Mouse (Mus musculus): ENCODE measurements around the gene Vrk3. TPM values are rescaled to one million over a fixed set of nuclear protein-coding genes. Genes with fewer than 3 reads are reported as not detected.

The Vrk3 gene
- polyA plus RNA-seq, 1 experiment: 46.4 TPM

- Histone ChIP-seq H3K27me3 (ENCODE audit: control insufficient read depth, insufficient read depth, low read length) (no peaks in the 10 kb centered on the region; the same call in 1 of the 2 replicates), H3K27ac (ENCODE audit: insufficient read depth, low read length) (no peak overlapping the region), H3K4me1 (ENCODE audit: control insufficient read depth, insufficient read depth, insufficient read length) (no peaks in the 10 kb centered on the region), H3K36me3 (ENCODE audit: control insufficient read depth, insufficient read depth, low read length) (no peaks in the 10 kb centered on the region), H3K4me3 (ENCODE audit: extremely low read depth, insufficient read depth, insufficient read length) (no peak overlapping the region)
- TF ChIP-seq POLR2A (IDR thresholded peaks at IDR 0.05; ENCODE audit: low read depth, low read length) (no peak), CTCF (IDR thresholded peaks at IDR 0.05; ENCODE audit: extremely low read depth, insufficient read depth, insufficient read length, insufficient replicate concordance) (no peak)
- DNase-seq (ENCODE audit: low read depth in 1 of 2, low spot score in 2 of 2): no peak
- 88% methylated on average over 3 of the region's 3 CpGs for WGBS
Measured at GRCm38 (mm10) chr7:44789531-44789930, 41.3 kb downstream of the Vrk3 start.

DNA sequence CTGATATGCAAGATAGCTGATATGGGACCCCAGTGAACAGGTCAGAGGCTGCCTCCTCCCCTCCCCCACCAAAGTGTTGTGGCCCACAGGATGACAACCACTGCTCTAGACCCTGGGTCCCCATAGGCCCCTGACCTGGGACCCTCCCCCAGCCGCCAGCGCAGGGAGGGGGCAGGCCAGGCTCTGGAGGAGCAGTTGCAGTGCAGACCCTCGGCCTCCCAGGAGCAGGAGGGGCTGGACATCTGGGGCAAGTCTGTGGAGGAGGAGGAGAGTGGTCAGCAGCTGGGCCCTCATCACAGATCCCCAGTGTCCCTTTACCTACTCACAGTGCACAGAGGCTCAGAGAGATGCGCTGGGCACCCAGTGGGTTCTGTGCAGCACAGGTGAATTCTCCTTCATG, 41.9 kb downstream of the Vrk3 start:
- no peaks in the 10 kb centered on the region for H3K4me1 ChIP-seq (ENCODE audit: control insufficient read depth, insufficient read depth, insufficient read length)
- no peaks in the 10 kb centered on the region for H3K36me3 ChIP-seq (ENCODE audit: control insufficient read depth, insufficient read depth, low read length)
- no peak for TF ChIP-seq POLR2A (IDR thresholded peaks at IDR 0.05; ENCODE audit: low read depth, low read length)
- TF ChIP-seq CTCF (IDR thresholded peaks at IDR 0.05; ENCODE audit: extremely low read depth, insufficient read depth, insufficient read length, insufficient replicate concordance): no peak
- no peaks in the 10 kb centered on the region; the same call in 1 of the 2 replicates for H3K27me3 ChIP-seq (ENCODE audit: control insufficient read depth, insufficient read depth, low read length)
- H3K27ac ChIP-seq (ENCODE audit: insufficient read depth, low read length): no peak overlapping the region
- DNase-seq (ENCODE audit: low read depth in 1 of 2, low spot score in 2 of 2): no peak
- no peak overlapping the region for H3K4me3 ChIP-seq (ENCODE audit: extremely low read depth, insufficient read depth, insufficient read length)
- WGBS: 71% methylated on average over 4 of the region's 4 CpGs

DNA sequence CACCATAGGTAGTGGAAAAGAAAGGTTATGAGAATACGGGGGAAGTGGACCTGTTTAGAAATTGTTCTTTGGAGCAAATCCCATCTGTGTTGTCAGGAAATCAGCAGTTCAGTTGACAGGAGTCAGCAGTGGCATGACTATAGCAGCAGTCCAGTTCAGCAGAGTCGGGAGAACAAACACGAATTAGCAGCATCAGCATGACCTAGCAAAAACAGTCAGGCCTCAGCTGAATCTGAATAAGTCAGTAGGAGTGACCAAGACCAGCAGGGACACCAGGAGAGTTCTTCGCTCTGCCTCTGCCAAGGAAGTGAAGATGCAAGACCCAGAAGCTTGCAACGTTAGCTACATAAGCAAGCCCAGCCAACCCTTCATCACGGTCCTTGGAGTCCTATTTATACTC, 44.6 kb downstream of the Vrk3 start:
- WGBS: 79% methylated on average over 6 of the region's 6 CpGs
- H3K4me3 ChIP-seq (ENCODE audit: extremely low read depth, insufficient read depth, insufficient read length): no peak overlapping the region
- no peaks in the 10 kb centered on the region for H3K36me3 ChIP-seq (ENCODE audit: control insufficient read depth, insufficient read depth, low read length)
- DNase-seq (ENCODE audit: low read depth in 1 of 2, low spot score in 2 of 2): no peak
- no peaks in the 10 kb centered on the region for H3K27me3 ChIP-seq (ENCODE audit: control insufficient read depth, insufficient read depth, low read length)
- H3K4me1 ChIP-seq (ENCODE audit: control insufficient read depth, insufficient read depth, insufficient read length): no peaks in the 10 kb centered on the region
- TF ChIP-seq CTCF (IDR thresholded peaks at IDR 0.05; ENCODE audit: extremely low read depth, insufficient read depth, insufficient read length, insufficient replicate concordance) (no peak), POLR2A (IDR thresholded peaks at IDR 0.05; ENCODE audit: low read depth, low read length) (no peak)
- H3K27ac ChIP-seq (ENCODE audit: insufficient read depth, low read length): no peak overlapping the region

- no peaks in the 10 kb centered on the region for H3K36me3 ChIP-seq (ENCODE audit: control insufficient read depth, insufficient read depth, low read length)
- no peaks in the 10 kb centered on the region for H3K4me1 ChIP-seq (ENCODE audit: control insufficient read depth, insufficient read depth, insufficient read length)
- WGBS: 63% methylated on average over 2 of the region's 2 CpGs
- no peak for TF ChIP-seq POLR2A (IDR thresholded peaks at IDR 0.05; ENCODE audit: low read depth, low read length)
- TF ChIP-seq CTCF (IDR thresholded peaks at IDR 0.05; ENCODE audit: extremely low read depth, insufficient read depth, insufficient read length, insufficient replicate concordance): no peak
- DNase-seq (ENCODE audit: low read depth in 1 of 2, low spot score in 2 of 2): no peak
- H3K27ac ChIP-seq (ENCODE audit: insufficient read depth, low read length): no peak overlapping the region
- H3K4me3 ChIP-seq (ENCODE audit: extremely low read depth, insufficient read depth, insufficient read length): no peak overlapping the region
- no peaks in the 10 kb centered on the region for H3K27me3 ChIP-seq (ENCODE audit: control insufficient read depth, insufficient read depth, low read length)
Measured at GRCm38 (mm10) chr7:44808927-44809326, 60.7 kb downstream of the Vrk3 start.

DNA sequence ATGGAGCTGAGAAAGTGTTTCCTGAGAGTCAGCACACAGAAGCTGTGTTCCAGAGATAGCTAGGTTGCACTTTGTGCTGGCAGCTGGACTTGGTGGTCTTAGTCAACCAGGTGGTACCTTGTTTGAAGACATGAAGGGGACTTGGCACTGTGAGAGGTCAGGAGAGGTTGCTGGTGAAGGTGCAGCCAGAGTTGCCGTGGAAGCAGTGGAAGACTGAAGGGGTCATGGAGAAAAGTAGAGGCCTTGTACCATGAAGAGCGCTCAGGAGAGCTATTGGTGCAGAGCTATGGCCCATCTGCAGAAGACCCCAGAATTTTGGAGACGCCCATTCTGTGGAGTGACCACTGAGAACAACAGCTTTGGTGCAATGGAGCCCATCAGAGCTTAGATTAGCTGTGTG, 61.3 kb downstream of the Vrk3 start:
- DNase-seq (ENCODE audit: low read depth in 1 of 2, low spot score in 2 of 2): no peak
- H3K27me3 ChIP-seq (ENCODE audit: control insufficient read depth, insufficient read depth, low read length): no peaks in the 10 kb centered on the region
- H3K27ac ChIP-seq (ENCODE audit: insufficient read depth, low read length): no peak overlapping the region
- no peak overlapping the region for H3K4me3 ChIP-seq (ENCODE audit: extremely low read depth, insufficient read depth, insufficient read length)
- 91% methylated on average over 3 of the region's 3 CpGs for WGBS
- H3K4me1 ChIP-seq (ENCODE audit: control insufficient read depth, insufficient read depth, insufficient read length): no peaks in the 10 kb centered on the region
- TF ChIP-seq CTCF (IDR thresholded peaks at IDR 0.05; ENCODE audit: extremely low read depth, insufficient read depth, insufficient read length, insufficient replicate concordance): no peak
- no peak for TF ChIP-seq POLR2A (IDR thresholded peaks at IDR 0.05; ENCODE audit: low read depth, low read length)
- no peaks in the 10 kb centered on the region for H3K36me3 ChIP-seq (ENCODE audit: control insufficient read depth, insufficient read depth, low read length)

DNA sequence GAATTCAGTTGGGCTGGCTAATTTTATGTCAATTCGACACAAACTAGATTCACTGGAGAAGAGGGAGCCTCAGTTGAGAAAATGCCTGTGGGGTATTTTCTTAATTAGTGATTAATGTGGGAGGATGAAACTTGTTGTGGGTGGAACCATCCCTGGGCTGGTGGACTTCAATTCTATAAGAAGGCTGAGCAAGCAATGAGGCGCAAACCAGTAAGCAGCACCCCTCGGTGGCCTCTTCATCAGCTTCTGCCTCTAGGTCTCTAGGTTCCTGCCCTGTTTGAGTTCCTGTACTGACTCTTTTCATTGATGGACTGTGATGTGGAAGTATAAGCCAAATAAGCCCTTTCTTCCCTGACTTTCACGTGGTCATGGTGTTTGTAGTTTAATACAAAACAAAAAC, 62.2 kb downstream of the Vrk3 start:
- WGBS: 87% methylated on average over 4 of the region's 4 CpGs
- no peak for DNase-seq (ENCODE audit: low read depth in 1 of 2, low spot score in 2 of 2)

DNA sequence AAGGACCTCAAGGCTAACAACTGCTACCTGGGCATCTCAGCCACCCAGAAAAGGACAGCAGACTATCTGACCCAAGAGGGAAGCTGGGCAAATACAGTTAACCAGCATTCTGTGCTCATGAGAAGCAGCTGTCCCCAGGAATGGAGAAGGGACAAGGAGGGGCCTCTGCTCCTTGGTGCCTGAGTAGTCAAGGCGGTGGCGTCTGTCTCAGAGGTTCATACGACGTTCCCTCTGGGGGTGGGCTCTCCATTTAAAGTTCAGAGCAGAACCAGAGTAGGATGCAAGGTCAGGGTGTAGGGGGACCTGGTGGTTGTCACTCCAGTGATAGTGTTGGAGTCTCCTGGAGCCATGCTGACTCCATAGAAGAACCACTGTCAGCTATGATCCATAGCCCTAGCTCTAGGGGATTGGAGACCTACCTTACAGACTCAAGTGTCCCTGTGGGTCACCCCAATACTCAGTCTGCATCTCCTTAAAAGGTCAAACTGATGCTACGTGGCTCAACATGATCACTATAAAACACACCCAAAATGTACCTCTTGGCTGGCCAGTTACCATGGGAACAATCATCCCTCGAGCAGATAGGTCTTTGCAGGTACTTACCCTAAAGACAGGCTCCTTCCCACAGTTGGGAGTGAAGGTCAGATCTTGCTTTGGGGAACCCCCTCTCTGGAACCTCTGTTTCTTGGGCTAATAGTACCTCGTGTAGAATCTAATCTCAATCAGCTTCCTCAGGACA, 62.8 kb downstream of the Vrk3 start:
- Histone ChIP-seq H3K27me3 (ENCODE audit: control insufficient read depth, insufficient read depth, low read length) (no peaks in the 10 kb centered on the region), H3K27ac (ENCODE audit: insufficient read depth, low read length) (no peak overlapping the region), H3K36me3 (ENCODE audit: control insufficient read depth, insufficient read depth, low read length) (no peaks in the 10 kb centered on the region), H3K4me3 (ENCODE audit: extremely low read depth, insufficient read depth, insufficient read length) (no peak overlapping the region), H3K4me1 (ENCODE audit: control insufficient read depth, insufficient read depth, insufficient read length) (peaks cover 4% of the 10 kb centered on the region; the same call in 1 of the 2 replicates)
- 84% methylated on average over 7 of the region's 7 CpGs for WGBS
- TF ChIP-seq POLR2A (IDR thresholded peaks at IDR 0.05; ENCODE audit: low read depth, low read length) (no peak), CTCF (IDR thresholded peaks at IDR 0.05; ENCODE audit: extremely low read depth, insufficient read depth, insufficient read length, insufficient replicate concordance) (no peak)
- no peak for DNase-seq (ENCODE audit: low read depth in 1 of 2, low spot score in 2 of 2)

More for the DNA sequence above, 62.2 kb downstream of the Vrk3 start:
- Histone ChIP-seq H3K36me3 (ENCODE audit: control insufficient read depth, insufficient read depth, low read length) (no peaks in the 10 kb centered on the region), H3K4me3 (ENCODE audit: extremely low read depth, insufficient read depth, insufficient read length) (no peak overlapping the region), H3K4me1 (ENCODE audit: control insufficient read depth, insufficient read depth, insufficient read length) (peaks cover 4% of the 10 kb centered on the region; the same call in 1 of the 2 replicates), H3K27ac (ENCODE audit: insufficient read depth, low read length) (no peak overlapping the region), H3K27me3 (ENCODE audit: control insufficient read depth, insufficient read depth, low read length) (no peaks in the 10 kb centered on the region)
- TF ChIP-seq POLR2A (IDR thresholded peaks at IDR 0.05; ENCODE audit: low read depth, low read length) (no peak), CTCF (IDR thresholded peaks at IDR 0.05; ENCODE audit: extremely low read depth, insufficient read depth, insufficient read length, insufficient replicate concordance) (no peak)
